Mouse (Mus musculus) hindbrain, embryonic 12.5 days (tissue): ENCODE results near the gene Zic5. TPM values are rescaled to one million over a fixed set of nuclear protein-coding genes. Genes with fewer than 3 reads are reported as not detected.

ENCODE experiments used
- ATAC-seq: fragments of 200-750 bp; cut with Nextera tagmentation; 2 replicates; pipeline ENCODE4 v1.8.0; 2017; ENCODE audit warnings: moderate TSS enrichment; ENCODE audit not compliant: low FRiP score
- H3K27ac ChIP-seq: fragments of 300-500 bp; sonication (generic); 2 replicates; pipeline ENCODE4 v1.5.1; 2016; ENCODE audit warnings: mild to moderate bottlenecking
- H3K27me3 ChIP-seq: fragments of 300-500 bp; sonication (generic); 2 replicates; pipeline ENCODE4 v1.6.1; 2016; ENCODE audit warnings: mild to moderate bottlenecking
- H3K36me3 ChIP-seq: fragments of 300-500 bp; sonication (generic); 2 replicates; pipeline ENCODE4 v1.6.1; 2016; ENCODE audit warnings: mild to moderate bottlenecking
- H3K4me1 ChIP-seq: fragments of 300-500 bp; sonication (generic); 2 replicates; pipeline ENCODE4 v1.6.1; 2016
- H3K4me2 ChIP-seq: fragments of 300-500 bp; sonication (generic); replicated peaks from 2 replicates; pipeline ENCODE4 v1.6.1; 2016; ENCODE audit warnings: mild to moderate bottlenecking
- H3K4me3 ChIP-seq: fragments of 300-500 bp; sonication (generic); 2 replicates; pipeline ENCODE4 v1.5.1; 2016; ENCODE audit warnings: mild to moderate bottlenecking
- H3K9ac ChIP-seq: fragments of 300-500 bp; sonication (generic); 2 replicates; pipeline ENCODE4 v1.6.1; 2016; ENCODE audit warnings: mild to moderate bottlenecking, moderate library complexity
- H3K9me3 ChIP-seq: fragments of 300-500 bp; sonication (generic); replicated peaks from 2 replicates; pipeline ENCODE4 v1.6.1; 2016; ENCODE audit warnings: mild to moderate bottlenecking
- WGBS: fragments of 180-500 bp; shearing (Covaris S2); methylation state at CpG from one replicate; pipeline ENCODE4 v1.1.7; 2016; 5-methylcytosine and 5-hydroxymethylcytosine counted together
- polyA plus RNA-seq: library from polyadenylated mRNA; unstranded; fragments of >200 nt; fragmentation: Nextera tagmentation; extraction: Ambion mirVana; gene quantifications from 2 replicates; pipeline ENCODE4 v1.2.1, GENCODE M21; 2016

Zic5 gene
- polyA plus RNA-seq, 1 experiment from 2014 or later: 25.0 TPM

DNA sequence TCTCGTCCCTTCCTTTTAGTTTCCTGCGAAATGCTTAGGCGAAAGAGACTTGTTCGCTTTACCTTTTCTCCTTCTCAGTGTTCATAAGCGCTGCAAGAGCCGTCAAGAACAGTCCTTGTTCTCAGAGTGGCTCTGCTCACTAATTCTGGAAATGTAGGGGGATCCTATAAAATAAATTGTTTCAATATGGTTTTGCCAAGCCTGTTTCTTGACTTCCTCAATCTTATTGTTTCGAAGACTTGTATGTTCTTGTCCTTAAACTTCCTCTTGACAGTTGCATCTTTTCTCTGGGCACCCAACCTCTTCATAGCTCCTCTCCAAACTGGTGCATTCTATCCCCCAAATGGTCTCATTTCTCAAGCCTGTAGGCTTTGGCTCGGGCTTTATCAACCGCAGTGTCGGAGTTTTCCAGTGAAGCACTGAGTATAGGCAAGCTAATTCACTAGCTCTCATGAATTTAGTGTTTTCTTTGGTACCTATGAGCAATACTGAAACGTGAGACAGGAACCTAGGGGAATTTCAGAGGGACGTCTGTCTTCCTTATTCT is 20.2 kb upstream of the Zic5 start:
- Histone ChIP-seq H3K36me3 (no peaks in the 10 kb centered on the region), H3K4me2 (peak overlapping the region; percentile 52), H3K9ac (0 out of 2 replicates have a peak overlapping the region, but pooled peaks have one; percentile 45), H3K4me3 (peak overlapping the region; percentile 20; the same call in 1 of the 2 replicates), H3K27me3 (peaks cover 72% of the 10 kb centered on the region), H3K27ac (peak overlapping the region; percentile 57; the same call in 1 of the 2 replicates), H3K9me3 (no peaks in the 10 kb centered on the region), H3K4me1 (peaks cover 22% of the 10 kb centered on the region)
- 2% methylated on average over 12 of the region's 12 CpGs for WGBS
- ATAC-seq: no peak

DNA sequence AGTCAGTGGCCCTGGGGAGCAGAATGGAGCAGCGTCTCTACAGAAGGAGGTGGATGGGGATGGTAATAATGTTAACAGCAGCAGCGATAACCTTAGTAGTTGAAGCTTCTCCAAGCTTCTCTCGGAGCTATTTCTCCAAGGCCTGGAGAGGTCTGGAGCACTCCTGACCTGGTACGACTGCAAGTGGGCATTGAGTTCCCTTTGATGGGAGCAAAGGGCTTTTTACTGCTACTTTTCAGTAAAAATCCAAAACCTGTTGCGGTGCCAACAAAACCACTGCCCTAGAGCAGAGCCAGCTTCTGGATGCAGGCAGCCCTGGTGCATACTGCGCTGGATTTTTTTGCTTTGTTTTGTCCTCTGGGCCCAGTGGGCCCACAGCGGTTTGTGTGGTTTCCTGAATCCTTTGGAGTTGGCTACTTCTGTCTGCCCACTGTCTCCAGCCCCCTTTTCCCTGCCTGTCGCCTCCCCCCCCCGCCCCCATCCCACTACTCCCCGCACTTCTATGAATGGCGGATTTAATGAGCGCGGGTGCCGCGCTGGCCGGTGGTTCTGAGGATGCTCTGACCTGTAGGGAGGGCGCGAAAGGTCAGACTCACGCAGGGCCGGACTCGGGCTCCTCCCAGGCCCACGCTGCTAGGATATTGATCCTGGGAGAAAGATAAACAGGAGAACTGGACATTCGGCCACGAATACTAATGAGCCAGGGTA is 19.5 kb upstream of the Zic5 start:
- peak overlapping the region; percentile 57; the same call in 1 of the 2 replicates for H3K27ac ChIP-seq
- no peaks in the 10 kb centered on the region for H3K9me3 ChIP-seq
- peak overlapping the region; percentile 20 for H3K4me3 ChIP-seq
- H3K27me3 ChIP-seq: peaks cover 69% of the 10 kb centered on the region
- 2% methylated on average over 24 of the region's 24 CpGs for WGBS
- peaks cover 17% of the 10 kb centered on the region for H3K4me1 ChIP-seq
- peak overlapping the region; percentile 52 for H3K4me2 ChIP-seq
- no peak for ATAC-seq
- no peaks in the 10 kb centered on the region for H3K36me3 ChIP-seq
- peak overlapping the region; percentile 45 for H3K9ac ChIP-seq

DNA sequence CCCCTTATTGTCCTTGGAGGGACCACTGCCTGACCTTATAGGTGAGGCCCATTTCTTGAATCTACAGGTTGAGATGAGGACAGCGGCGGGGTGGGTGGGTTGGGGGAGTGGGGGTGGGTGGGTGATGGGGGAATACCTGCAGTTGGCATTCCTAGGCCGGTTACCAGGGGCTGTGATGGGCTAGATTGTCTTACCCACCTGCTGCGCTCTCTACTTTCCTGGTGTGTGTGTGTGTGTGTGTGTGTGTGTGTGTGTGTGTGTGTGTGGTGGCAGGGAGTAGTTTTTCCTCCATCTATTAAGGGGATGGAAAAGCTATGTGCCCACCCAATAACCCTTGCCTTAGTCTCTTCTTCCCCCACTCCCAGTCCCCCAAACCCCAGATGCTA is 19.0 kb upstream of the Zic5 start:
- H3K9me3 ChIP-seq: no peaks in the 10 kb centered on the region
- no peaks in the 10 kb centered on the region for H3K36me3 ChIP-seq
- no peak for ATAC-seq
- H3K4me2 ChIP-seq: peak overlapping the region; percentile 52
- WGBS: 10% methylated on average over 4 of the region's 4 CpGs
- peaks cover 67% of the 10 kb centered on the region for H3K27me3 ChIP-seq
- 0 out of 2 replicates have a peak overlapping the region, but pooled peaks have one; percentile 20 for H3K4me3 ChIP-seq
- no peak overlapping the region; the same call in 1 of the 2 replicates for H3K27ac ChIP-seq
- peaks cover 17% of the 10 kb centered on the region for H3K4me1 ChIP-seq
- 0 out of 2 replicates have a peak overlapping the region, but pooled peaks have one; percentile 45 for H3K9ac ChIP-seq

DNA sequence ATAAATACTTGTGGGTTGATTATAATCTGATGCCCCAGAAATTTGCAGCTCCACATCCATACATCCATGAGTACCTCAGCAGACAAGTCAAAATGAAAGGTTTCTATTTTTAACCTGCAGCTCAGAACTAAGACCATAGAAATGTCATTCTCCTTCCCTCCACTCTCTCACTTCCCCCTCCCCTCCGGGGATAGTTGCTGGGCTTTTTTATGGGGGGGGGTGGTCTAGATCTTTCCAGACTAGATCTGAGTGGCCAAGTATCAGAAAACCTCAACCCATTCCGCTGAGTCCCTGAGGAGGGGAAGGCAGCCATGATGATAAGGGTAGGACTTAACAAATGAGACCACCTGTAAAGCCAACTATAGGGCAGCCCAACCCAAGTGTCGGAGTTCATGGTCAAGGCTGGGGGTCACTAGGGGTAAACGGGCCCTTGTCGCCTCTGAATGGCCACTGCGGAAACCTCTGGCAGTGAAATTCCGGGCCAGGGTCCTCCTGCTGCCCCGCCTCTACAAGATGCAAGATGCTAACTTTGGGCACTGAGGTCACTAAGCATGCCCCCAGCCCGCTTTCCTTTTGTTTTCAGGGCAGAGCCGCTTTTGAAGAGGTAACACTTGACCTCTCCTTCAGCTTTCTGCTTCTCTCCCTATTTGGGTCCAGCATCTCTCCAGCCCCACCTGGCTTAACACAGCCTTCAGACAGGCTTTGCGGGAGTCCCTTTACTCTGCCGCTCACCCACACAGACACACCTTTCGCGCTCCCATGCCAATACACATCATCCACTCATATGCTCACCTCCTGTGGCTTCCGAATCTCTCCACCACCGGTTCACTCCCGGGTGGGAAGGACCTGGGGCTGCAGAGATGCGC is 18.3 kb upstream of the Zic5 start:
- Histone ChIP-seq H3K9me3 (no peaks in the 10 kb centered on the region), H3K4me1 (peaks cover 17% of the 10 kb centered on the region), H3K4me3 (0 out of 2 replicates have a peak overlapping the region, but pooled peaks have one; percentile 20), H3K27ac (peak overlapping the region; percentile 78; the same call in 1 of the 2 replicates), H3K9ac (no peak overlapping the region; the same call in 1 of the 2 replicates), H3K4me2 (peak overlapping the region; percentile 52), H3K36me3 (no peaks in the 10 kb centered on the region), H3K27me3 (peaks cover 63% of the 10 kb centered on the region)
- 4% methylated on average over 18 of the region's 18 CpGs for WGBS
- no peak for ATAC-seq

DNA sequence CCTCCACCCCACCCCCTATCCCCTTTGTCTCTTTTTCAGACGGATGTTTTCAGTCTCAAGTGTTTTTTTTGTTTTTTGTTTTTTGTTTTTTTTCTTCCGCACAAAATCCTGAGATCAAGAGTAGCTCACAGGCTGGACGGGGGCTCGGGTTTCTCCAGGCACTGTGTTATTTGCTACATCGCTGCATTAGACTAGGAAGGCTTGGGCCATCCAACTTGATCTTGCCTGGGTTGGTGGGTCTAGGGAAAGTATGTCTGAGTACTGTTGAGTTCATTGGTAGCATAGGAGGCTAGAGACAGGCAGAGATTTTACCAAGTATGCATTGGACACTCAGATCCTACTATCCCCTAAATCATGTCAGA is 17.5 kb upstream of the Zic5 start:
- H3K36me3 ChIP-seq: no peaks in the 10 kb centered on the region
- H3K9ac ChIP-seq: peak overlapping the region; percentile 69
- no peak for ATAC-seq
- WGBS: 3% methylated on average over 5 of the region's 5 CpGs
- H3K27me3 ChIP-seq: peaks cover 70% of the 10 kb centered on the region
- H3K4me1 ChIP-seq: peaks cover 17% of the 10 kb centered on the region
- no peaks in the 10 kb centered on the region for H3K9me3 ChIP-seq
- peak overlapping the region; percentile 78 for H3K27ac ChIP-seq
- H3K4me3 ChIP-seq: peak overlapping the region; percentile 32
- H3K4me2 ChIP-seq: peak overlapping the region; percentile 52

DNA sequence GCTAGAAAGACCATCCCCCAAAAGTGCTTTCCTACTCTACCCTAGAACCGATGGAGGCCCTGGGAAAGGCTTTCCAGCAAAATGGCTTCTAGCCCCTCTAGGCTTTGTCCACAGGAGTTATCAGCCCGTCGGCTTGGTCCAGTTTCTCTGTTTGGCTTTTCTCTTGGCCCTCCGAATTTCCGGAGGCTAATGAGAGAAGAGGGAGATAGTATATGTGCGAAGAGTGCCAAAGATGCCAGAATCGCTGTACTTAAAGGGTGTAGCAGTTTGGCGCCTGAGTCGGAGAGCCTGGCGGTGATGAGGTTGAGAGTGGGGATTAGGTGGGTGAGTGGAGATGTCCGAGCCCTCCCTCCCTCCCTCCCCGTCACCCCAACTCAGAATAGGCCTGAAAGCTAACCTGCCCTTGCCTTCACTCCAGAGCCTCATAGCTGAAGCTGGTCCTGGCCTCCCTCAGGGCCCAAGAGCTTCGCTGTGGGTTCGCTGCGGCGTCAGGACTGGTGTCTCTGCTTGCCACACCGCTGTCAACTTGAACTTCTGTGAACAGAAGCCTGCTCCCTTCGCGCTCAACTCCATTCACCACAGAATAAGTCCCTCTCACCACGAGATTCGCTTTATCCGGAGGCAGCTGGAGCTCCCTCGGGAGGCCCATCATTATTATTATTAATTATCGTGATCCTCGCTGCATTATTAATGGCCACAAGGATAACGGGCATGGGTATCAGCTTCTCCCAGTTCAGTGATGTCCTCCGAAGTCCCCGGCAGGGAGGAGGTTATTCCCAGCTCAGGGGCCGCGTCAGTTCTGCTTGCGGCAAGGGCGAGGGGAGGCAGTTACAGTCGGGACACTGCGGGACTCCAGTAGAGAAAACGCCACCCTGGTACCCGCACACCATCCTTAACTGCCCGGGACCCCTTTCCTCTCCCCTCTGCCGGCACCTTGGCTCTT is 16.9 kb upstream of the Zic5 start:
- Histone ChIP-seq H3K4me1 (peaks cover 17% of the 10 kb centered on the region), H3K27me3 (peaks cover 70% of the 10 kb centered on the region), H3K9me3 (no peaks in the 10 kb centered on the region), H3K36me3 (no peaks in the 10 kb centered on the region), H3K4me2 (peak overlapping the region; percentile 52), H3K9ac (peak overlapping the region; percentile 69), H3K27ac (peak overlapping the region; percentile 78), H3K4me3 (peak overlapping the region; percentile 32)
- ATAC-seq: peak; percentile 55
- under 1% methylated on average over 36 of the region's 38 CpGs for WGBS

DNA sequence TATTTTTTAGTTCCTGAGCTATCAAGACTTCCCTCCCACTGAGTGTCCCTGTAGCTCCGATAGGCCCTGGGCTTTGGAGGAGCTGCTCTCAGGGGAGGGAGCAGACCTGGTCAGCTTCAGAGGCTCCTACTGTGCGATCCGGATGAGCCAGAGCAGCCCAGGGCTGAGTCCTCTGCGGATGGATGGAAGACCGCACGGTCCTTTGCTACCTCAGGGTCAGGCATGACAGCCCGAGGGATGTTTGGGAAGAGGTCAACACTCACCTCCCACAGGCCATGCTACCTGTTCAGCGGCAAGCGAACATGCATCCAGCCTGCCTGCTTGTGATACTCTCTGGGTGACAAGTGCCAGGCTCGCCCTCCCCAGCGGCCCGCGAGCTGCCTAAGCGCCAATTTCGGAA is 15.7 kb upstream of the Zic5 start:
- 0 out of 2 replicates have a peak, but pooled peaks have one; percentile 13 for ATAC-seq
- Histone ChIP-seq H3K27me3 (peaks cover 65% of the 10 kb centered on the region), H3K9me3 (no peaks in the 10 kb centered on the region), H3K4me1 (peaks cover 17% of the 10 kb centered on the region), H3K36me3 (no peaks in the 10 kb centered on the region), H3K9ac (peak overlapping the region; percentile 69), H3K4me3 (peak overlapping the region; percentile 32), H3K27ac (peak overlapping the region; percentile 78), H3K4me2 (peak overlapping the region; percentile 52)
- 4% methylated on average over 15 of the region's 15 CpGs for WGBS

DNA sequence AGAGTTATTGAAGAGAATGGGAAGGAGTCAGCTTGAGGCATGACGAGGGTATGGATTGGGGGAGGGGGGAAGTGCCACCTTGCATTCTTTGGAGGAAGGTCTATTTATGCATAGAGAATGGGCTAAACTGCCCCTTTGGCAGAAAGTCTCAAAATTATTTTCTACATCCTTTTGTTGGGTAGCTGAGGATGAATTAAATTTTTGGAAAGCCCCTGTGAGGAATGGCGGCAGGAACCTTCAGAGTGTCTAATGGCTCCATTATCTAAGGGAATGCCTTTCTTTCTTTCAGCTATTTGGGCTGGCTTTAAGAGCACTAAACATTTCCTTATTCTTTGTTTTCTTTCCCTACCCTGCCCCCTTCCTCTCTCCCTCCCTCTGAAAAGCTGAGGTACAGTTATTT is 14.9 kb upstream of the Zic5 start:
- H3K36me3 ChIP-seq: no peaks in the 10 kb centered on the region
- no peak for ATAC-seq
- no peaks in the 10 kb centered on the region for H3K9me3 ChIP-seq
- H3K9ac ChIP-seq: peak overlapping the region; percentile 69
- peaks cover 22% of the 10 kb centered on the region for H3K4me1 ChIP-seq
- 7% methylated on average over 2 of the region's 2 CpGs for WGBS
- H3K4me2 ChIP-seq: peak overlapping the region; percentile 52
- peak overlapping the region; percentile 32 for H3K4me3 ChIP-seq
- 0 out of 2 replicates have a peak overlapping the region, but pooled peaks have one; percentile 78 for H3K27ac ChIP-seq
- peaks cover 65% of the 10 kb centered on the region for H3K27me3 ChIP-seq

DNA sequence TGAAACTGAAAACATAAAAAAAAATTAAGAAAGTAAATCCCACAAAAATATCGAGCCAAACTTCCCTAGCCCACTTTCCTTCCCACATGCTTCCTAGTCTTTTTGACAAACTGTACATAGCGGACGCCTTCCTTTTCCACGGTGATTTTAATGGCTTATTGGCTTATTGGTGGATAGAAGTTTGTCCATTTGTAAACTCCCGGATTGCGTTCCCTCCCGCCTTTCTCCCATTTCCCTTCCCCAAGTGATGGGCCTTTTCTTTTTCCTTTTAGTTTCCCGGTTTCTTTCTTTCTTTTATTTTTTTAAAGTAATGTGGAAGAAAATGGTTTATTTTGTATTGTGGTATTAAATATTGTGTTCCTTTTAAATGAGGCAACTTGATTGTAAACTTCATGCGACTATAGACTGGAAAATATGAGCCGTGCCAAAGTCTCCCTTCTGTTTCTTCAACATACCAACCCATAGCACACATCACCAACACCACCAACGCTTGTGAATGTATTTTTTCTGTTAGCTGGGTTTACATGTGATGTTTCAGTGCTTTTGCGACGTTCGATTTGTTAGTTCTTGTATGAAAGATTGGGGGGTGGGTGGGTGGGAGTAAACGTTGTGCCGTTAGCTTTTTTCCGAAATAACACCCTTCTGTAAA is 14.1 kb upstream of the Zic5 start:
- Histone ChIP-seq H3K27ac (no peak overlapping the region), H3K36me3 (no peaks in the 10 kb centered on the region), H3K27me3 (peaks cover 64% of the 10 kb centered on the region), H3K4me2 (peak overlapping the region; percentile 52), H3K9ac (peak overlapping the region; percentile 49; the same call in 1 of the 2 replicates), H3K4me1 (peaks cover 23% of the 10 kb centered on the region), H3K9me3 (no peaks in the 10 kb centered on the region), H3K4me3 (peak overlapping the region; percentile 30)
- 10% methylated on average over 17 of the region's 17 CpGs for WGBS
- ATAC-seq: no peak

DNA sequence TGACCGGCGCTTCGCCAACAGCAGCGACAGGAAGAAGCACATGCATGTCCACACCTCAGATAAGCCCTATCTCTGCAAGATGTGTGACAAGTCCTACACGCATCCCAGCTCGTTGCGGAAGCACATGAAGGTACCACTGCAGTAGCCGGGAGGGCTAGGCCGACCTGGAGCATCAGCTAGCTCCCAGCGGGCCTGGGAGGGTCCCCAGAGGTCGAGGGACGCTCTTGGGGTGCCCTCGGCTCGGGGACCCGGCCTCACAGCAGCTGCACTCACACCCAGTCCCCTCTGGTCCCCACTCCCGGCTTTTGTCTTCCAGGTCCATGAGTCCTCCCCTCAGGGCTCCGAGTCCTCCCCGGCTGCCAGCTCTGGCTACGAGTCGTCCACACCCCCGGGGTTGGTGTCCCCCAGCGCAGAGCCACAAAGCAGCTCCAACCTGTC is 13.1 kb upstream of the Zic5 start:
- Histone ChIP-seq H3K4me1 (peaks cover 29% of the 10 kb centered on the region), H3K27ac (peak overlapping the region; percentile 98), H3K9ac (peak overlapping the region; percentile 93), H3K9me3 (no peaks in the 10 kb centered on the region), H3K27me3 (peaks cover 61% of the 10 kb centered on the region), H3K4me2 (peak overlapping the region; percentile 56), H3K36me3 (no peaks in the 10 kb centered on the region), H3K4me3 (peak overlapping the region; percentile 72)
- under 1% methylated on average over 22 of the region's 22 CpGs for WGBS
- no peak for ATAC-seq
